Mouse (Mus musculus) myocyte (in vitro differentiated cells): Measurements from ENCODE around the gene Trpm4. TPM values are rescaled to one million over a fixed set of nuclear protein-coding genes. Genes with fewer than 3 reads are reported as not detected.
"Not testable (repeated sequence)": the region's sequence is repeated elsewhere in the genome, so short reads cannot be mapped to it uniquely, and the experiment has no call there.

Experiments used
- H3K27me3 ChIP-seq: one replicate; pipeline ENCODE4 v1.6.1; 2011; ENCODE audit not compliant: control insufficient read depth, insufficient read depth, insufficient read length
- H3K36me3 ChIP-seq: one replicate; pipeline ENCODE4 v1.6.1; 2011; ENCODE audit not compliant: control insufficient read depth, insufficient read depth
- H3K4me2 ChIP-seq: one replicate; pipeline ENCODE4 v1.6.1; 2011; ENCODE audit warnings: low read depth, control low read depth
- H3K4me3 ChIP-seq: one replicate; pipeline ENCODE4 v1.5.1; 2011; ENCODE audit warnings: mild to moderate bottlenecking, control low read depth, moderate library complexity
- H3K79me2 ChIP-seq: one replicate; pipeline ENCODE4 v1.6.1; 2011; ENCODE audit not compliant: control insufficient read depth, insufficient read depth
- H3ac ChIP-seq: one replicate; pipeline ENCODE4 v1.6.1; 2011; ENCODE audit not compliant: control insufficient read depth, insufficient read length
- CEBPB ChIP-seq: IDR thresholded peaks from 2 replicates; pipeline ENCODE4 v1.6.1; 2011; ENCODE audit warnings: mild to moderate bottlenecking, moderate library complexity; ENCODE audit not compliant: poor library complexity, insufficient read depth, severe bottlenecking
- E2F4 ChIP-seq: IDR thresholded peaks from one replicate; pipeline ENCODE4 v1.6.1; 2011; ENCODE audit warnings: mild to moderate bottlenecking, control low read depth, moderate library complexity; ENCODE audit not compliant: insufficient read depth
- MAX ChIP-seq: IDR thresholded peaks from one replicate; pipeline ENCODE4 v1.6.1; 2011; ENCODE audit warnings: low read depth, mild to moderate bottlenecking, control low read depth
- MYOD1 ChIP-seq, 3 experiments: IDR thresholded peaks; one replicate each; pipeline ENCODE4 v1.6.1; 2011; ENCODE audit warnings: control low read depth in 2 of 3, low read depth in 2 of 3, mild to moderate bottlenecking in 2 of 3, moderate library complexity in 1 of 3; ENCODE audit not compliant: insufficient read length in 2 of 3, control insufficient read depth in 1 of 3
- MYOG ChIP-seq, 3 experiments: IDR thresholded peaks; one replicate each; pipeline ENCODE4 v1.6.1; 2011; ENCODE audit warnings: control low read depth in 2 of 3, low read depth in 2 of 3, mild to moderate bottlenecking in 2 of 3; ENCODE audit not compliant: insufficient read length in 2 of 3, control insufficient read depth in 1 of 3, insufficient read depth in 1 of 3
- POLR2A ChIP-seq: IDR thresholded peaks from one replicate; pipeline ENCODE4 v1.6.1; 2011; ENCODE audit warnings: low read depth, mild to moderate bottlenecking, control low read depth, moderate library complexity; ENCODE audit not compliant: insufficient read length
- POLR2AphosphoS2 ChIP-seq: IDR thresholded peaks from one replicate; pipeline ENCODE4 v1.6.1; 2011; ENCODE audit warnings: low read depth, control low read depth; ENCODE audit not compliant: insufficient read length
- REST ChIP-seq: IDR thresholded peaks from one replicate; pipeline ENCODE4 v1.6.1; 2011; ENCODE audit warnings: mild to moderate bottlenecking, control low read depth, moderate library complexity; ENCODE audit not compliant: insufficient read depth, insufficient read length
- SRF ChIP-seq: IDR thresholded peaks from one replicate; pipeline ENCODE4 v1.6.1; 2011; ENCODE audit warnings: low read depth; ENCODE audit not compliant: control insufficient read depth, insufficient read length
- TCF12 ChIP-seq: IDR thresholded peaks from one replicate; pipeline ENCODE4 v1.6.1; 2011; ENCODE audit warnings: mild to moderate bottlenecking, control low read depth; ENCODE audit not compliant: poor library complexity, insufficient read depth, severe bottlenecking
- TCF3 ChIP-seq: IDR thresholded peaks from one replicate; pipeline ENCODE4 v1.6.1; 2011; ENCODE audit warnings: low read depth, control low read depth; ENCODE audit not compliant: insufficient read length
- USF1 ChIP-seq: IDR thresholded peaks from one replicate; pipeline ENCODE4 v1.6.1; 2011; ENCODE audit warnings: low read depth, mild to moderate bottlenecking, control low read depth, moderate library complexity
- polyA plus RNA-seq: library from polyadenylated mRNA; unstranded; fragments of >200 nt; fragmentation: generic; extraction: Trizol; gene quantifications from one replicate; pipeline ENCODE4 v1.2.1, GENCODE M21; 2012; ENCODE audit warnings: missing spikeins

Gene Trpm4
- polyA plus RNA-seq, 1 experiment = 27.3 TPM

GRCm38 (mm10) chr7:45263006-45263607 is 70.5 kb downstream of the Trpm4 start:
- TF ChIP-seq TCF3 (no peak), MAX (no peak), SRF (no peak)
- H3K4me2 ChIP-seq = no peak overlapping the region
- no peak overlapping the region for H3K4me3 ChIP-seq
- H3K36me3 ChIP-seq = no peaks in the 10 kb centered on the region
- peaks cover 92% of the 10 kb centered on the region for H3K27me3 ChIP-seq
- no peaks in the 10 kb centered on the region for H3K79me2 ChIP-seq
- no peak overlapping the region for H3ac ChIP-seq

DNA sequence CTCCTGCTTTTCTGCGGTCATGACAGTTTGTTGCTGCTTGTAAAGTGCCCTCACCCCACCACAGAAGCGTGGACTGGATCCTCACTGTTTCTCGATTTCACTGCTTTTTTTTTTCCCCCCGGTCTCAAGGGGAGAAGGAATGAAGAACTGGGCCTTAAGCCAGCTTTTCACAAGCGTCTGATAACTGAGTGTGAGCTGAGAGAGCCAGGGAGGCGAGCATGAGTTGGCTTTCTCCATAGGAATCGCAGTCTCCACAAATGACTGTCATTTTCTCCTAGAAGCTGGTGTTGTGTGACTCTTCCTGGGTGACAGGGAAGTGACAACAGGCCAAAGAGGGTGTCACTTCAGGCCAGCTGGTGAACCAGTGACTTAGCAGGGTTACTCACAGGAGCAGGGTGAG is 71.3 kb downstream of the Trpm4 start:
- TF ChIP-seq E2F4 = no peak
- no peak for TF ChIP-seq TCF12
- TF ChIP-seq POLR2AphosphoS2 = no peak
- TF ChIP-seq TCF3 = no peak
- TF ChIP-seq CEBPB = no peak
- no peak for TF ChIP-seq MYOD1 (IDR thresholded peaks at IDR 0.05; ENCODE audit: control insufficient read depth in 1 of 3, insufficient read length in 2 of 3, low read depth in 2 of 3)
- TF ChIP-seq MYOG (IDR thresholded peaks at IDR 0.05; ENCODE audit: control insufficient read depth in 1 of 3, insufficient read depth in 1 of 3, insufficient read length in 2 of 3, low read depth in 2 of 3) = no peak
- TF ChIP-seq POLR2A = no peak
- TF ChIP-seq SRF = no peak
- TF ChIP-seq REST = no peak
- TF ChIP-seq USF1 = no peak
- Histone ChIP-seq H3K79me2 (no peaks in the 10 kb centered on the region), H3K27me3 (peaks cover 91% of the 10 kb centered on the region), H3K4me2 (no peak overlapping the region), H3ac (no peak overlapping the region), H3K36me3 (no peaks in the 10 kb centered on the region), H3K4me3 (no peak overlapping the region)

DNA sequence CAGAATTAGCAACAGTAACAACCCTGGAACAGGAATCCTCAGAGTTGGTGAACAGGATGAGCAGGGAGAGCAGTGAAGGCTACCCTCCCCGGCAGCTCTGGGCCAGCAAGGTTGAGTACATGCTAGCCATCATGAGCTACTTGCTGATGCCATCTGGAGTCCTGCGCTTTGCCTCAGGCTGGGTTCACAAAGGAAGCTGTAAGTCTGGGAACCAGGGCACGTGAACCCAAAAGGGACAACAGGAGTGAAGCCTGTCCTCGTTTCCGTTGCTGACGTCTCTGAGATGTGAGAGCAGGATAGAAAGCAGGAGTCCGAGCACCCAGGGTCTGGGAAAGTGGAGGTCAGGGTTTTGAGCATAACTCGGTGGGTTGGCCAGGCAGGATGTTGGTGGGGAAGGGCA is 74.3 kb downstream of the Trpm4 start:
- Histone ChIP-seq H3K79me2 (no peaks in the 10 kb centered on the region), H3ac (no peak overlapping the region), H3K4me2 (no peak overlapping the region), H3K36me3 (no peaks in the 10 kb centered on the region), H3K27me3 (peaks cover 73% of the 10 kb centered on the region), H3K4me3 (no peak overlapping the region)
- TF ChIP-seq TCF12 = no peak
- no peak for TF ChIP-seq SRF
- no peak for TF ChIP-seq MAX
- TF ChIP-seq CEBPB = no peak

GRCm38 (mm10) chr7:45257063-45257840 is 76.3 kb downstream of the Trpm4 start:
- Histone ChIP-seq H3K4me3 (no peak overlapping the region), H3K27me3 (peaks cover 59% of the 10 kb centered on the region), H3ac (no peak overlapping the region), H3K36me3 (no peaks in the 10 kb centered on the region), H3K4me2 (no peak overlapping the region), H3K79me2 (no peaks in the 10 kb centered on the region)
- TF ChIP-seq TCF3 (no peak), USF1 (no peak), CEBPB (no peak), POLR2AphosphoS2 (no peak), MAX (no peak), SRF (no peak), REST (no peak)

- peaks cover 45% of the 10 kb centered on the region for H3K27me3 ChIP-seq
- H3K4me2 ChIP-seq, H3ac ChIP-seq, H3K79me2 ChIP-seq, H3K4me3 ChIP-seq, H3K36me3 ChIP-seq: not testable (repeated sequence)
These were observed 77.8 kb downstream of the Trpm4 start for GRCm38 (mm10) chr7:45255822-45256221.

GRCm38 (mm10) chr7:45253806-45254205 is 79.8 kb downstream of the Trpm4 start:
- no peak for TF ChIP-seq USF1
- TF ChIP-seq TCF12 = no peak
- TF ChIP-seq E2F4 = no peak
- no peak for TF ChIP-seq SRF
- no peak for TF ChIP-seq REST
- no peak for TF ChIP-seq POLR2A
- TF ChIP-seq MYOG (IDR thresholded peaks at IDR 0.05; ENCODE audit: control insufficient read depth in 1 of 3, insufficient read depth in 1 of 3, insufficient read length in 2 of 3, low read depth in 2 of 3) = no peak
- no peak for TF ChIP-seq MAX
- no peak for TF ChIP-seq TCF3
- no peak for TF ChIP-seq MYOD1 (IDR thresholded peaks at IDR 0.05; ENCODE audit: control insufficient read depth in 1 of 3, insufficient read length in 2 of 3, low read depth in 2 of 3)
- TF ChIP-seq CEBPB = no peak
- no peak for TF ChIP-seq POLR2AphosphoS2
- H3K36me3 ChIP-seq = no peaks in the 10 kb centered on the region
- peaks cover 29% of the 10 kb centered on the region for H3K27me3 ChIP-seq
- no peak overlapping the region for H3K4me2 ChIP-seq
- H3K4me3 ChIP-seq = no peak overlapping the region
- no peaks in the 10 kb centered on the region for H3K79me2 ChIP-seq
- no peak overlapping the region for H3ac ChIP-seq
